Mouse (Mus musculus) common myeloid progenitor, adult 5-6 weeks (primary cell): ENCODE results near the gene Atm. TPM values are rescaled to one million over a fixed set of nuclear protein-coding genes. Genes with fewer than 3 reads are reported as not detected.

ENCODE experiments used
- ATAC-seq: replicated peaks from 2 replicates; pipeline ENCODE4 v1.8.0; 2016; ENCODE audit warnings: low read depth, mild to moderate bottlenecking, moderate TSS enrichment, inconsistent platforms; ENCODE audit not compliant: poor library complexity, severe bottlenecking
- total RNA-seq: library from RNA; stranded (forward); fragments of 200-1000, 187-1606 nt; gene quantifications from 2 replicates; pipeline ENCODE4 v1.2.3, GENCODE M21; 2017

The Atm gene
- total RNA-seq, 1 experiment from 2014 or later, result 65.6 TPM

DNA sequence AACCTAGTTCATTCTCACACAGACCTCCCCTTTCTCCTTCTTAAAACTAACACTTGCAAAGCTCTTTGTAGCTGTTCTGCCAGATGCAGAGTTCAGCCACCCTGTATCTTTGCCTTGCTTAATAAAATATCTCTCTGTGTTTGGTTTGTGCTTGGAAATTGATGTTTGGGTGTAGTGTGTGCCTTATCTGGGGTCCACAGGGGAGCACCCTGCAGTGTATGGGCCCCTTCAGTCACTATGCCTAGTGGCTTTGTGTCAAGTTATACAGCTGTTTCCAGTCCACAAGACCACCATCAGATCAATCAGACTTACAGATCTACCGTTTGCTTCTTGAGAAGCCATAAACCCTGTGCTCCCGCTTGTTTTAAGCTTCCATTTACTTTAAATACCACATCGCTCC, 127.1 kb downstream of the Atm start:
- ATAC-seq, result no peak

- ATAC-seq, result no peak
Measured at GRCm38 (mm10) chr9:53408953-53409361, 127.6 kb downstream of the Atm start.

DNA sequence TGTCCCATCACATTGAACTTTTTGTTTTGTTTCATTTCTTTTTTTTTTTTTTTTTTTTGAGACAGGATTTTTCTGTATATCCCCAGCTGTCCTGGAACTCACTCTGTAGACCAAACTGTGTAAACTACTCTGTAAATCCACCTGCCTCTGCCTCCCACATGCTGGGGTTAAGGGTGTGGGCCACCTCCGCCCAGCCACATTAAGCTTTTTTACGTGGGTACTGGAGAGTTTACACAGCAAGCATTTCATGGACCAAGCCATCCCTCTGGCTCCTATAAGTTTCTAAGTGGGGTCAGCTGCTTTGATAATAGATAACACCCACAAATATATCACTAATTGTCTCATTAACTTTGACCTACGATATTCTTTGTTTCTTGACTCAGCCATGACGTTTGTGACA, 128.0 kb downstream of the Atm start:
- ATAC-seq, result no peak

GRCm38 (mm10) chr9:53404753-53405722, 131.5 kb downstream of the Atm start:
- peak; percentile 97 for ATAC-seq

GRCm38 (mm10) chr9:53404050-53404752, 132.3 kb downstream of the Atm start:
- no peak for ATAC-seq

DNA sequence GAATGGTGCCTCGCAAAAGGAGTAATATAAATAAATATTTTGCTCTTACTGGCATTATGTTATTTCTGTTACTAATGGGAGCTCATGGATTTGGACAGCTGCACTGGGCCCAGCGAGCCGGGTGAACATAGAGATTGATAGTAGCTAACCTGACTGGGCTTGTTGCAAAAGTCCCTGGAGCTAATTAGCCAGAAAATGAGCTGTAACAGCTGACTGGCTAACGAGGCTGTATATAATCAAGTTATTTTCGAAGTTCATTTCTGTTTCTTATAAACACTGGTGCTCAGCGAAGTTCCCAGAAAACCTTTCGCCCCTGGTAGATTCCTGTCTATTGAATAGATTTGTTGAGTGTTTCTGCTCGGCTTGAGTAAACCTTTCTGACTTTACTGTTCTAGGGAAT, 133.5 kb downstream of the Atm start:
- no peak for ATAC-seq

- no peak for ATAC-seq
Measured at GRCm38 (mm10) chr9:53402291-53402711, 134.2 kb downstream of the Atm start, which contains the start of gene 4930550C14Rik. TSS of gene 4930550C14Rik (plus strand) at chr9:53402325.

DNA sequence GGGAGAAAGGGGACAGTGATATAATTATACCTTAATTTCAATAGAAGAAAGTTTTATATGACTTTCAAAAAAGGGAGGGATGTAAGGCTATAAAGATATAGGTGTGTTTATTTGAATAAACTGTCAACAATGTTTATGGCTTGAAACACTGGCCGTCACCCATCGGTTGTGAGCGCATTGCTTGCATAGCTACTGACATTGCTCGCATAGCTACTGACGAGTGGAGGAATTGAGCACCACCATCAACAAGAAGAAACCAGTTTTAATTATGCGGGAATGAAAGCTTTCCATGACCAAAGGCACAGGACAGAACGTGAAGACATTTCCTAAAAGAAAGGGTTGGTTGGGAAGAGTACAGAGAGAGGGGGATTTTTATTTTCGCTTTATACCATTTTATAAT, 135.4 kb downstream of the Atm start:
- ATAC-seq, result no peak

DNA sequence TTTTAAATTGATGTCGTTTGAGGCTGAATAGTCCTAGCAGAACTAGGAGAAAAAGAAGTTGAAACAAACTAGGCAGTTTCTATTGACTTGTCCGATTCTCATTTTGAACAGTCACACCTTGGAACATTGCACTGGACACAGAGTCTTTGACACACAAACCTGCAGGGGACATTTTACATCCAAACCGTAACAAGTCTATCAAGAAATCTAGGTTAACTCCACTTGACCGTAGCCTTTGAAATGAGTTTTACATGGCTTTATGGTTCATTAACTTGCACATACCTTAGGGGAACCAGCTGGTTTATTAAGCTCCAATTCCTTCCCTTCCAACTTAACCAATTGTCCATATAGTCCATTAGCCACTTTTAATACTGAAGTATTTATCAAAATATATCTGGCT, 135.8 kb downstream of the Atm start:
- no peak for ATAC-seq

GRCm38 (mm10) chr9:53399537-53399936, 137.0 kb downstream of the Atm start:
- no peak for ATAC-seq

- ATAC-seq, result peak; percentile 93
Measured at GRCm38 (mm10) chr9:53398388-53398700, 138.2 kb downstream of the Atm start.

DNA sequence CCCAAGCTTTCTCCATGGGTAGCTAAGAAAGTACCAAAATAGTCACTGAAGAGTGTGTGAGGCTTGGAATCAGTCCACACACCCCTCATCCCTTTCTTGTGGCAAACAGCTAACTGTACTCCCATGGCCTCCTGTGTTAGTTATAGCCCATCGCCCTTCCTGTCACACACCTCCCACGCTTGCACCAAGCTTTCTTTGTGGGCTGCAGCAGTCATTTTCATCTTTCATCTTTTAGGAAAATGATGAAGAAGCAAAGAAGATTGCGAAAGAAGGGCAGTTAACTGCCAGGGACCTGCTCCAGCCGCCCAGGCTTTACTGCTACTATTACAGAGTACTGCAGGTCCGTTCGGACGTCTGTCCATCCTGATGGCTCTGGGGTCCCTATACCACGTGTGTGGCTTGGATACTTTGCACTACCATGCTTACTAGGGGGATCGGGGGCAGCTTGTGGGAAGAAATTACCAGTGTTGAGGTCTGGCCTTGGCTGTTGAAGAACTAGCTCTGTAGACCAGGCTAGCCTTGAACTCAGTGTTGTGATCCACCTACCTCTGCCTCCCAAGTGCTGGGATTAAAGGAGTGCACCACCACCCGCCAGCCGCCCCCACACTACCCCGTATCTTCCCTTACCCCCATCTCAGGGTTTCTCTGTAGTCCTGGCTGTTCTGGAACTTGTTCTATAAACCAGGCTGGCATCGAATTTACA, 138.7 kb downstream of the Atm start:
- ATAC-seq, result 0 out of 2 replicates have a peak, but pooled peaks have one; percentile 9

DNA sequence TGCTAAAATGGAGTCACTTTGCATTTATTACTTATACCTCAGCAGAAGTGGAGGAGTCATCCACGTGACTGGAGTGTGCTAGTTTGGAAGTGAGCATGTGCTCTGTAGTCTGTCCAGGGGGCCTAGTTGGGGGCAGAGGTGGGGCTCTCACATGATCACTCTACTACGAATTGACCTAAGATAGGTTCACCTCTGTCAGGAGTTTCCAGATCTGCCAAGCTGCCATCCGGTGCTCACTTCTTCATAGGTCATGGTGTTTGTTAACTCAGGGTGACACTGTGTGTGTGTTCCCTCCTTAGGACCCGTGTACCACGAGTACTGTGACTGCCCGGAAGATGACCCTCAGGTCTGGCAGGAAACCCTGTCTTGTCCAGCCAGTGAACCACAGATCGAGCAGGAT, 146.4 kb downstream of the Atm start:
- no peak for ATAC-seq

Other genes starting within 250 kb of the Atm start
- gene Exph5, start 235.1 kb downstream of the Atm start, total RNA-seq, result not detected in 2 replicates
- gene Kdelc2, start 152.7 kb downstream of the Atm start, total RNA-seq, result 7.6 and 8.7 TPM in 2 replicates
- gene 4930550C14Rik, start 134.4 kb downstream of the Atm start, total RNA-seq, result 1.6 TPM in 1 of 2 replicates, not detected in the other
- 32.5 and 34.6 TPM in 2 replicates for gene Npat, start 307 bp upstream of the Atm start, total RNA-seq
- gene Acat1, start 73.6 kb upstream of the Atm start, total RNA-seq, result 56.3 and 62.3 TPM in 2 replicates
- 62.7 and 67.6 TPM in 2 replicates for gene Cul5, start 133.3 kb upstream of the Atm start, total RNA-seq
- 0.55 TPM in 1 of 2 replicates, not detected in the other for gene Rab39, start 169.5 kb upstream of the Atm start, total RNA-seq
- 10.6 and 12.5 TPM in 2 replicates for gene Slc35f2, start 234.8 kb upstream of the Atm start, total RNA-seq